Mouse (Mus musculus) T-cell, adult 2 months (primary cell): Measurements from ENCODE around the gene Insc.
"Not testable (repeated sequence)": the region's sequence is repeated elsewhere in the genome, so short reads cannot be mapped to it uniquely, and the experiment has no call there.

Experiments
- DNase-seq: peaks from one replicate; pipeline ENCODE4 v3.0.0; 2022; ENCODE audit warnings: low spot score

Gene Insc

DNA sequence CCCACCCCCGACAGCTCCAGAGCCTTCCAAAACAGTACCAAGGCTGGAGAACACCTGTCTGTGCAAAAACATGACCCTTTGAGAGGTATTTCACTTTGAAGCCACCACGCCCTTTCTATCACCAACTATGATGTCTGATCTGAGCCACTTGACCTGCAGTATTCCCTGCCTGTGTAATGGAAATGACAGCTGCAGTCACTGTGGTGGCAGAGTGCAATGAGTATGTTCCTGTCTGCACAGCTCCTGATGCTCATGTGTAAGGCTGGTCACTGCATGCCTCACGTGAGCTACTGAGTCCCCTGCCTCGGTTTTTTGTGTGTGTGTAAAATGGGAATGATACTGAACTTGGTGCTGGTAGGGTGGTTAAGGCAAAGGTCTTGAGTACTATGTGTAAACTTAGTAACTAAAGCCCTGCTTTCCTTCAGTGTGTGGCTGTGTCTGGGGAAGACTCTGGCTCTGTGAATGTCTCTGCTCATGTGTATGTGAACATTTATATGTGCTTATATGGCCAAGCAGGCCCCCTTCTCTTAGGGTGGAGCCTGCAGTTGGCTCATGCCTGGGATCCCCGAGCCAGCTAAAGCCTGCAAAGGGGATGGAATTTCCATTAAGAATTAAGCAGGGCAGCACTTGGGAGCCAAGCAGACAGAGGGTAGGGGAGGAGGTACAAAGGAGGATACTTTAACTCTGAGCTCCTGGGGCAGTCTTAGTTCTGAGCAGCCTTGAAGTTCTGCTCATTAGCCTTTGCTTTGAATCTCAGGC lies at the start of gene Insc:
Gene Insc, plus strand, starts transcription at position 673 of the 759 bp plus-strand sequence.
- no peak for DNase-seq

- DNase-seq = no peak
Observed at GRCm38 (mm10) chr7:114700871-114701270, 42.6 kb upstream of the Insc start.

DNA sequence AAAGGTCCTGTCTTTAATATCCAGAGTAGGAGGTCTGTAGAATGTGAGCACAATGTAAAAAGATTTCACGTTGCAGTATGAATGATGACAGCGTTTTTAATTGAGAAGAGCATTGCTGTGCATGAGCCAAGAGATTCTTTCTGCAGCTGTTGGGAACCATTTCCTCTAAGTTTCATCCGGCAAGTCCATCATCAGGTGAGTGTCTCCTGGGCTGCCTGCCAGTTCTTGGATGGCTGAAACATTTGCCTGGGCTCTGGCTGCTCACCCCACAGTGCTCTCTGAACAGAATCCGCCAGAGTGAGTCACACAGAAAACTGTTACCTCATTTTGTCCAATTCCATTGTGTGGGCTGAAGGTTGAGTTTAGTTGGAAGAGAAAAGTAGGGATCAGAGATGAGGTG lies 36.8 kb upstream of the Insc start:
- no peak for DNase-seq

GRCm38 (mm10) chr7:114707398-114707797 lies 36.1 kb upstream of the Insc start:
- DNase-seq = no peak

DNA sequence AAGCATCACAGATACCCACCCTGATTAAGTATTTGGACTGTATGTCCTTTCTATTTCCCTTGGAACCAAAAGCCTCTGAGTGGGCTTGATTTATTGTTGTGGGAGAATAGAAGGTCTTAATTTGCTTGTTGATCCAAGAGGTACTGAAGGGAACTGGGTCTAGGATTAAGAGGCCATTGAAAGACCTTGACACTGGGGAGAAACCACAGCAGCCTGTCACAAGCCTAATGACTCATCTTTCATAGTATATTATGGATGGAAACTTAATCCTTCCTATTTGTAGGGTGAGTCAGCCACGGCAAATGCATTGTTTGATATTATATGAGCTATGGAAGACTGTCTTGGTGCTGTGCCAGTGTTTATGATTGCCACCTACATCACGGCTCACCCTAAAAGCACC lies 33.1 kb upstream of the Insc start:
- DNase-seq = no peak

DNA sequence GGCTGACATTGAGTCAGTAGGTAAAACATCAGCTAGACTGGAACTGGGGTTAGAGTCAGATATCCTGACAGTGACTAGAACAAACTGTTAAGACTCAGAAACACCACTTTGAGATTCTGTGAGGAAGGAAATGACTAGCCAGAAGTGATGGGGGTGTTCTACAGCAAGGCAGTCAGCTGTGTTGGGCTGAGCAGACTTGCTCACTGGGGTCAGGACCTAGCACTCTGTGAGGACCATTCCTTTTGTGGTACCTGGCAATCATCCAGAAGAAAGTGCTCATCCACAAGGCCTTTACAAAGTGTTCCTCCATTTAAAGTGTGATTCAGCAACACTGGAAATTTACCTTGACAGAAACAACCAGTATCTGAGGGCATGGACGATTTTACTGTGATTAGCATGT lies 31.0 kb upstream of the Insc start:
- no peak for DNase-seq

DNA sequence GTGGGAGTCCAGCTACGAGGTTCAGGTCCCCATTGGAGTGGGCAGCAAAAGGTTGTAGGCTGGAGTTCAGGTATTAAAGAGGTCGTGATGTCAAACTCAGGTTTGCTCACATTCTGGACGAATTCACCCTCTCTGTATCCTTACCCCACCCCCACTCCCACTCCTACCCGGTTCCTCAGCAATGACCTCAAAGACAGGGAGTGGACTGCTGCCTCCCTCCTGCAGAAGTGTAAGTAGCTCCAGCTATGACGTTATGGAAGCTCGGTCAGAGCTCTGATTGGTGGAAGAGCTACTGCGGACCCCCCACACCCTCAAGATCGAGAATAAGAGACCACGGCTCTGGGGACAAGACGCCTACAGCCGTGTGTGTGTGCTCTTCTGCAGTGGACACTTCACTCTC lies 25.2 kb upstream of the Insc start, which contains the start of gene Calcb:
Gene Calcb, plus strand, starts transcription at position 344 of the 400 bp plus-strand sequence.
- DNase-seq = no peak

DNA sequence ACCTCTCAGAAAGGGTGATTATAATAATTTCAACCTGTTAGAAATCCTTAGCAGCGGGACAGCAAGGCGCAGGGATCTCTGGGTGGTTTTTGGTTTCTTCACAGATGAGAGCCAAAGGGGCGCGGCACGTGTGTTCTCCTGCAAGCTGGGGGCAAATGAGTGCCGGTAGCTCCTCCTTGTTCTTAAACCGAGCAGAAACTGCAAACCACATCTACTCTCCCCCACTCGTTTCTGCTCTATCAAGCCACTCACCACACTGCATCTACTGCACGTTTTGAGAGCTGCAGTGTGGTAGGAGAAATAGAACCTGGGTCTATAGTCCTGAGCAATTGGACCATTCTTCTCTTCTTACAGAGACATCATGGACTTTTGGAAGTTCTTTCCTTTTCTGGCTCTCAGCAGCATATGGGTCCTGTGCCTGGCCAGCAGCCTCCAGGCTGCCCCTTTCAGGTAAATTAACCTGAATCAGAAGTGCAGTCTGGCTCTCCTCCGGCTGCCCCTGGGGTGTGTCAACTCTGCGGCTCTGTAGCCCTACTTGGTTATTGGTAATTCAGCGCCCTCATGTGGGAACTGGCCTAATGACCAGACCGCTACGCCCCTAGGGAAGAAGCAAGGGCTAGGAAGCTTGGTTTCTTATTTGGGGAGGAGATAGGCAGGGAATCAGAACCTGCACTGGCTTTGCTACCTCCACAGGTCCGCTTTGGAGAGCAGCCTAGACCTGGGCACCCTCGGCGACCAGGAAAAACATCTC lies 23.9 kb upstream of the Insc start:
- peak; percentile 4 for DNase-seq

DNA sequence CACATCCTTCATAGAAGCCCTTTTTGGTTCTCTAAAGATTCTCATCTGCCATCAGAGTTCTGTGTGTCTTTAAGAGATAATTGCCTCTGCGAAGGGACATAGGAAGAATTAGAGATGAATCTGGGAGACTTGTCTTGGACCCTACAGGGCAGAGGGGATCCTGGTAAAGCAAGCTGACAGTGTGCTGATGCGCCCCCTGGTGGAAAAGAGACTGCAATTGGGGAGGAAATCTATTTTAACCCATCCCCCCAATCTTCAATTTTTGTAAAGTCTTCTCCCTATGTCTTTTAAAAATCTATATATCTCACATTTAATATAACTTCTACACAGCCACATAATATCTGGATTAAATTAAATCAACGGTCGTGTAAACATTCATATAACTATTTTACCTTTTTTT lies 13.8 kb upstream of the Insc start:
- DNase-seq = not testable (repeated sequence)

DNA sequence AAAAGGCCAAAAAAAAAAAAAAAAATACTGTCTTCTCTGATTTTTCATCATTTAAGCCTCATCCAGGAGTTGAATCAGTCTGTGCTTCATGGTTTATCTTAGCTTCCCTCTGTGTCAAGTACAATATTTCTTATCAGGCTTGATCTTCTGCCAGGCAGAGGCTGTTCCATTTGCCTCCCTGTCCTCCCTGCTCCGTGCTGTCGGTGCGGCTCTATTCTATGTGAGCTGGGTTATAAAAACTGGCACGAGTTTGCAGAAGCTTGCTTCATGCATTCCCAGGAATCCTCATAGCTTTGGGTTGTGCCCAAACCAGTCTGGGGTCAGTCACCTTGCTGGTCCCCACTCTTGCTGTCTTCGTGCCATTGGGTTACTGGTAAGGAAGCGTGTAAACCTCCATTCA lies 12.3 kb upstream of the Insc start:
- DNase-seq = no peak

DNA sequence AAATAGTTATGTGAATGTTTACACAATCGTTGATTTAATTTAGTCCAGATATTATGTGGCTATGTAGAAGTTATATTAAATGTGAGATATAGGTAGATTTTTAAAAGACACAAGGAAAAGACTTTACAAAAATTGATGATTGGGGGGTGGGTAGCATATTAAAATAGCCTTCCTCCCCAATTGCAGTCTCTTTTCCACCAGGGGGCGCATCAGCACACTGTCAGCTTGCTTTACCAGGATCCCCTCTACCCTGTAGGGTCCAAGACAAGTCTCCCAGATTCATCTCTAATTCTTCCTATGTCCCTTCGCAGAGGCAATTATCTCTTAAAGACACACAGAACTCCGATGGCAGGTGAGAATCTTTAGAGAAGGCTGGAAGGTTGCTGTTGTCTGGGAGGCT lies 11.8 kb upstream of the Insc start:
- DNase-seq = not testable (repeated sequence)

DNA sequence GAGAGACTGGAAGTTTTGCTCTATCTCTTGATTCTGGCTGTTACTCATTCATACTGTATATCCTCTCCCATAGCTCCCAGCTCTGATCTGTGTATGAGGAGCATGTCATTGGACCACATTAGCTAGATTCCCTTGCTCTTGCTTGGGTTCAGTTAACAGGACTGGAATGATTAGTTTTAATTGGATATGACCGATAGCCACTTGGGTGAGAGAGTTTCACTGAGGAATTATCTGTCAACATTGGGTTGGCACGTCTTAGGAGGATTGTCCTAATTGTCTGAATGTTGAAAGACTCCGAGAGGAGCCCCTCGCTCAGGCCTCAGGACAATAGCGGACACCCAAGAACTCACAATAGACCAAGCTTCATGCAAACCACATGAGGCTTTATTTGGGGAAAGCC lies 7.2 kb upstream of the Insc start:
- DNase-seq = no peak

GRCm38 (mm10) chr7:114738166-114738565 lies 5.3 kb upstream of the Insc start:
- no peak for DNase-seq

- no peak for DNase-seq
Observed at GRCm38 (mm10) chr7:114740360-114741165, 2.9 kb upstream of the Insc start.

- DNase-seq = no peak
Observed at GRCm38 (mm10) chr7:114744639-114745245, 1.2 kb downstream of the Insc start.

DNA sequence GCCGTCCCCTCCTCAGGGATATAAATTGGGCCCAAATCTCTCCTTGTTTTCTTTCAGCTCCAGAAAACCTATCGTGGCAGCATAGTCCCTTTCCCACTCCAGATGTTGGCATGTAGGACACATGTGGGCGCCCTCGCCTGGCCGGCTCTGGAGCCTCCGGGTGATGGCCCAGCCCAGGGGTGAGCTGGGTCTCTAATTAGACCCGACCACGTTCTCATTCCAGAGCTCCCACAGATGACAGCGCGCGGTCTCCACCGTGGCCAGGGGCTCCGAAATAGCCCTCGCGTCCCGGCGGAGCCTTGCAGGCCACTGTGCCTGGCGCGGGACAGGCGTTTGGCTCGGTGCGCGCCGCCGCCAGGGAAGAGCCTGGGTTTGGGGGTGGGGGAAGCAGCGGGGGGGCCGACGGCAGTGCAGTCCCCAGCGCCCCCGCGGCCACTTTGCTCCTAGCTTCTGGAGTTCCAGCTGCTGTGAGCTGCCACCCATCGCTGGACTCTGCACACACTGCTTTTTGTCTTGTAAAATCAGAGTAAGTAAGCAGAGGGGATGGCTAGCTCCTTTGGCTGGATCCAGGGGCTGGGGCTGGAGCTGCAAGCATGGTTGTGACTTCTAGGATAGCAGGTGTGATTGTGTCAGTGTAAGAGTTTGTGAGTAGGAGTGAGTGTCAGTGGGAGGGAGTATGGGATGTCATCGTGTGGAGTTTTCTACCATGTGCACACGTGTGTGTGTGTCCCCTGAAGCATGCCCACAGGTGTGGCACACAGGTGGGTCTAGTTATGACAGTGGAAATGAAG lies 2.2 kb downstream of the Insc start:
- DNase-seq = no peak

DNA sequence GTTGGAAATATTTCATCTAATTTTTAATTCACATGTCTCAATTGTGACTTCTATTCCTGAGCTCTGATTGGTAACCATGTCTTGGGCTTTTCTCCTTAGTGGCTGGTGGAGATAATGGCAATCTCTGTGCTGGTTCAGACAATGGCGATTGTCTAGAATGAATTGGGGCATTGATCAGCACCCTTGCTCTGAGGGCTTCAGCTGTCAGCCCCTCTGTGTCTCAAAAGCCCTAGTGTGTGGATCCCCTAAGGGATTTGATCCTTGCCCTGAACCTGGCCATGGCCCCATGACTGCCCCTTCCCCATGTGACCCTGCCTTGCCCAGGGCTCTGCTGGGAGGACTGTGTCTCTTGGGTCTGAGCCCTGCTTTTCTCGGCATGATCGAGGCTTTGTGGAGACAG lies 4.1 kb downstream of the Insc start:
- DNase-seq = no peak

DNA sequence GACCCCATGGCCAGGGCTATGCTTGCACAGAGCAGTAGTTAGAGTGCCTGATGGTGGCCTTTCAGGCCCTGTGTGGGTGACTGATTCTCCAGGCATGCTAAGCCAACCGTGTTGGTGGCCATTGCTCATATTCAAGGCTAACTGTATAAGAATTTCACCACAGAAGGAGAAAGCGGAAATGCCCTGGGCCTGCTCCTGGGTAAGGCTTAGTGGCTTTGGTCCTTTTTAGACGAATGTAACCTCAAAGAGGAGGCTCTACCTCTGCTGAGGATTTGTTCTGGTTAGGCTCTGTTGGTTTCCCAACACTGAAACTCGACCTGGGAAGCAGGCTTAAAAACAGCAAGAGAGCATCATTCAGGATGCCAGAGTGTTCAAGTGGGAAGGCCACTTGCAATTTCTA lies 4.7 kb downstream of the Insc start:
- no peak for DNase-seq

DNA sequence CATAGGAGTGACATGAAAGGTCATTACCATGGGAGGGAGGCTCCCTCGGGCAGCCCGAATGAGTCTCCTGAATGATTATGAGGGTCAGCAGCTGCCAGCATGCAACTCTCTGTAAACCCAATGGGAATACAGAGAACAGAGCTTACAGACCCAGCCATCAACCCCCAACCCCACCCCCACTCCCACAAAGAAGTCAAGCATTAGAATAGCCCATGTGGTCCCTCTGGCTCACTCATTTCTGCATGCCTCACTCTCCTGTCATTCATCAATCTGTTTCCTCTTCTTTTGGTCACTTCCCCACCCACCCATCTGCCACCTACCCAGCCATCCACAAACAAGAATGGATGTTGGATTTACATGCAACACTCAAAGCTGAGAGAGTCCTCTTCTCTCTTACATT lies 10.0 kb downstream of the Insc start:
- no peak for DNase-seq

DNA sequence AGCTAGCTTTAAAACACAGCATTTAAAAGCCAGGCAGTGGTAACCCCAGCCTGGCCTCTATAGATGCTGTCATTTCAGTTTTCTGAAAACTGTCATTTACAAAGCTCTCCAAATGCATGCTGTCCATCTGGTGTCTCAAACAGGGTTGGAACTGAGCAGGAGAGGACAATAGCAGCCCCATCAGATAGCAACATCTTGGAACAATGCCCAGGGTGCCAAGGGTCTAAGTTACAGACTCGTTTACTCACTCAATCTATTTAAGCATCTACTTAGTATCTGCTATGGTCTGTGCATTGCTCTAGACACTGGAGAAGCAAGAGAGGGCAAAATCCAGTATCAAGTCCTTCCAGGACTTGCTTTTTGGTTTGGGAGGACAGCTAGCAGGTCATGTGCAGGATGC lies 10.7 kb downstream of the Insc start:
- DNase-seq = no peak

- DNase-seq = no peak
Observed at GRCm38 (mm10) chr7:114754626-114755025, 11.1 kb downstream of the Insc start.
